Mouse (Mus musculus) ovary, postnatal 36 days (tissue): Measurements from ENCODE around the gene Cabs1.

Experiments
- DNase-seq: peaks from one replicate; pipeline ENCODE4 v3.0.0; 2022; ENCODE audit warnings: low spot score, mixed read lengths

The Cabs1 gene

GRCm38 (mm10) chr5:87979139-87979538, at the start of gene Cabs1:
Gene Cabs1 (plus strand): TSS chr5:87979439.
- no peak for DNase-seq

GRCm38 (mm10) chr5:87931603-87932002, 47.6 kb upstream of the Cabs1 start:
- DNase-seq, result no peak

- no peak for DNase-seq
Measured at GRCm38 (mm10) chr5:87940752-87941151, 38.5 kb upstream of the Cabs1 start.

GRCm38 (mm10) chr5:87942515-87942914, 36.7 kb upstream of the Cabs1 start:
- DNase-seq, result no peak

- DNase-seq, result no peak
Measured at GRCm38 (mm10) chr5:87951836-87952235, 27.4 kb upstream of the Cabs1 start.

GRCm38 (mm10) chr5:87969201-87969600, 10.0 kb upstream of the Cabs1 start, which contains the start of the genes 2310003L06Rik and Gm28434:
Gene 2310003L06Rik (plus strand): TSS chr5:87969459.
Gene Gm28434 (plus strand): TSS chr5:87969517.
- no peak for DNase-seq

GRCm38 (mm10) chr5:87982468-87983214, 3.4 kb downstream of the Cabs1 start:
- no peak for DNase-seq

- no peak for DNase-seq
Measured at GRCm38 (mm10) chr5:88002249-88002648, 23.0 kb downstream of the Cabs1 start, which contains the start of gene Smr3a. Gene Smr3a (plus strand): TSS chr5:88002549.

- no peak for DNase-seq
Measured at GRCm38 (mm10) chr5:88005241-88005640, 26.0 kb downstream of the Cabs1 start.
